Mouse (Mus musculus) stomach, postnatal 0 days (tissue): ENCODE data around the gene Prdm11. TPM values are rescaled to one million over a fixed set of nuclear protein-coding genes. Genes with fewer than 3 reads are reported as not detected.

Source experiments
- ATAC-seq: fragments of 200-750 bp; cut with Nextera tagmentation; 2 replicates; pipeline ENCODE4 v1.8.0; 2017; ENCODE audit not compliant: low FRiP score, low TSS enrichment
- DNase-seq: peaks from one replicate; pipeline ENCODE4 v3.0.0-alpha.2; 2016; ENCODE audit warnings: low spot score
- H3K27ac ChIP-seq: fragments of 300-500 bp; sonication (generic); replicated peaks from 2 replicates; pipeline ENCODE4 v1.5.1; 2014; ENCODE audit warnings: mild to moderate bottlenecking, control low read depth
- H3K27me3 ChIP-seq: fragments of 300-500 bp; sonication (generic); 2 replicates; pipeline ENCODE4 v1.6.1; 2014; ENCODE audit warnings: low read length; ENCODE audit not compliant: control insufficient read depth, insufficient read depth
- H3K36me3 ChIP-seq: fragments of 300-500 bp; sonication (generic); 2 replicates; pipeline ENCODE4 v1.6.1; 2014; ENCODE audit warnings: low read length, mixed read lengths; ENCODE audit not compliant: control insufficient read depth, insufficient read depth
- H3K4me1 ChIP-seq: fragments of 300-500 bp; sonication (generic); replicated peaks from 2 replicates; pipeline ENCODE4 v1.6.1; 2014; ENCODE audit warnings: antibody characterized with exemption; ENCODE audit not compliant: control insufficient read depth, insufficient read depth
- H3K4me2 ChIP-seq: fragments of 300-500 bp; sonication (generic); replicated peaks from 2 replicates; pipeline ENCODE4 v1.6.1; 2014; ENCODE audit warnings: low read depth, mild to moderate bottlenecking, control low read depth, moderate library complexity
- H3K4me3 ChIP-seq: fragments of 300-500 bp; sonication (generic); 2 replicates; pipeline ENCODE4 v1.5.1; 2014; ENCODE audit warnings: low read depth, low read length, control low read depth
- H3K9ac ChIP-seq: fragments of 300-500 bp; sonication (generic); 2 replicates; pipeline ENCODE4 v1.6.1; 2014; ENCODE audit warnings: mild to moderate bottlenecking, low read length, control low read depth, mixed read lengths
- H3K9me3 ChIP-seq: fragments of 300-500 bp; sonication (generic); 2 replicates; pipeline ENCODE4 v1.6.1; 2016; ENCODE audit warnings: low read length; ENCODE audit not compliant: control insufficient read depth
- CTCF ChIP-seq: IDR thresholded peaks from 2 replicates; pipeline ENCODE4 v1.5.1; 2016; ENCODE audit warnings: antibody characterized with exemption, low read depth, mild to moderate bottlenecking, moderate library complexity
- EP300 ChIP-seq: optimal IDR thresholded peaks from 2 replicates; pipeline ENCODE3; 2016; ENCODE audit warnings: antibody characterized with exemption
- whole genome bisulfite sequencing: fragments of 180-500 bp; shearing (Covaris S2); extraction: QIAGEN DNeasy Blood & Tissue Kit; methylation state at CpG from one replicate; pipeline ENCODE4 v1.1.7; 2014; 5-methylcytosine and 5-hydroxymethylcytosine counted together
- polyA plus RNA-seq: library from polyadenylated mRNA; unstranded; fragments of >200 nt; fragmentation: Nextera tagmentation; extraction: Ambion mirVana; gene quantifications from 2 replicates; pipeline ENCODE4 v1.2.1, GENCODE M21; 2015

The Prdm11 gene
- polyA plus RNA-seq, 1 experiment from 2014 or later: 5.8 TPM

DNA sequence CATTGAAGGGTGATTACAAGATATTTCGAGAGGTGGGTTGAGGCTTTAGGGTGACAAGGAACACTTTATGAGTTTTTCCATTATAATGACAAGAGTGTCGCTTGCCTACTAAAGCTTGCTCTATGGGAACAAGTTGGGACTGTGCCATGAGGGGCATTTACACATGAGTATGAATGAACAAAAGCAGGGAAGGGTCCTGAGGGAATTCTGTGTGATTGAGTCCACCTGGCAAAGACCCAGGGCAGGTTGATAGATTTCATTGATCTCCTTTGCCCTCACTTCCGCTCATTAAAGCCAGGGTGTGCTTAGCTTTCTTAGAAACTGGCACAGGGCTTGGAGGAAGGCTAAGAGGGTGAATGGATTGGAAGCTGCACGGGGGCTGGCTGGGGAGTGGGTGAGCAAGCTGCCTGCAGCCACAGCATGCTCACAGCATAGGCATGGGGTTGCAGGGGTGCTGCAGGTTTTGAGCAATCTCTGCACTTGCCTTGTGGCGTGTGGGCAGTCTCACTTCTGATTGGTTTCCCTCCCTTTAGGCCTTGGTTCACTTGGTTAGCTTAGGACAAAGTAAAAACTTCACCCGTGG, 121.2 kb downstream of the Prdm11 start:
- TF ChIP-seq CTCF (no peak), EP300 (no peak)

DNA sequence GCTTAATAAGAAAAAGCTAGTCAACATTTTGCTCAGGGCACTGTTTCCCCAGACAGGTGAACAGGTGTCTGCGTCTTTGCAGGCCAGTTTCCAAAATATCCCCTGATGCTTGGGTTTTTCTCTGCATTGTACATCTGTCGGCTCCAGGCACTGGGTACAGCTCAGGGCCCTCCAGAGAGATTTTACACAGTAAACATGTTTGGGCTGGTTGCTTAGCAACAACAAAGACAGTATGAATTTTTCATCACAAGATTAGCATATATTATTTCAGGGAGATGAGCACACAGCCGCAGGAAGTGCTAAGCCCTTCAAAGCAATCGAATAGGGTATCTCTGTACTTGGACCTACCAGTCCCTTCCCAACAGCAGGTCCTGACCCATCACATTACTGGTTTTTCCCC, 125.3 kb downstream of the Prdm11 start:
- H3K27me3 ChIP-seq: no peaks in the 10 kb centered on the region
- ATAC-seq (no peak), DNase-seq (no peak)
- H3K4me3 ChIP-seq: no peak overlapping the region
- H3K4me1 ChIP-seq: no peaks in the 10 kb centered on the region; the same call in 1 of the 2 replicates
- no peak overlapping the region for H3K4me2 ChIP-seq
- H3K9me3 ChIP-seq: no peaks in the 10 kb centered on the region
- TF ChIP-seq CTCF (no peak), EP300 (no peak)
- WGBS: 67% methylated on average over 4 of the region's 4 CpGs
- H3K9ac ChIP-seq: no peak overlapping the region
- no peaks in the 10 kb centered on the region for H3K36me3 ChIP-seq
- H3K27ac ChIP-seq: no peak overlapping the region

More for the DNA sequence above, 121.2 kb downstream of the Prdm11 start:
- no peak overlapping the region for H3K4me3 ChIP-seq
- no peak for DNase-seq
- H3K27ac ChIP-seq: no peak overlapping the region
- no peaks in the 10 kb centered on the region for H3K4me1 ChIP-seq
- ATAC-seq: no peak
- H3K9ac ChIP-seq: no peak overlapping the region
- no peak overlapping the region for H3K4me2 ChIP-seq
- 65% methylated on average over 6 of the region's 6 CpGs for WGBS
- no peaks in the 10 kb centered on the region for H3K36me3 ChIP-seq
- H3K27me3 ChIP-seq: no peaks in the 10 kb centered on the region
- no peaks in the 10 kb centered on the region for H3K9me3 ChIP-seq

DNA sequence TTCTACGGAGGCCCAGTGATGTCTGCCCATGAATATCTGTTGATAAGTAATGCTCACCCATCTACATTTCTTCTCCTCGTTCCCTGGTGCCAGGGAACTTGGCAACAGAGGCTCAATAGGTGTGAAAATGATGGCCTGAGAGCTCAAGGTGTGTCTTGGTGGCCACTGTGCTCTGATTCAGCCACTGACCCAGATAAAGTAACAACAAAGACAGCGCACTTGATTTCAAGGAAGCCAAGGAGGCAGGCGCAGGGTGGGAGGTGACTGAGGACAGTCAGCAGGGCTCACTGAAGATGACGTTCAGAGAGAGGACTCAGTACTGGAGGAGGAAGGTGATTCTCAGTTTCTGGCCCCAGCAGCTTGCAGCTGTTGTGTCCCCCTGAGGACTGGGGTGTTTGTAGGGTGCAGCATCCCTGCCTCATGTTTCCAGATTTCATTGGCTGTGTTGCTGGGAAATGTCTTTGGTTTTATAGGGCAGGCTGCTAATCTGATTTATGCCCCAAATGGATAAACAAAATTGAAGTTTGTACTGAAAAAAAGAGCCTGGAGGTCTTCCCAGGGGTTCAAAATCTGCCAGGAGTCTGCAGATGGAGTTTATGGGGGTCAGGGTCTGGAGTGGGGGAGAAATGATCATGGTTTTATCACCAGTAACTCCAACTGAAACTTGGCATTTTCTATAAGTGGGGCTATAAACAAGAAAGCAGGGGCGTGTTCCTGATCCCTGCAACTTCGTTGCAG, 128.4 kb downstream of the Prdm11 start:
- Histone ChIP-seq H3K4me2 (0 out of 2 replicates have a peak overlapping the region, but pooled peaks have one; percentile 1), H3K9ac (no peak overlapping the region), H3K4me1 (no peaks in the 10 kb centered on the region; the same call in 1 of the 2 replicates), H3K36me3 (no peaks in the 10 kb centered on the region), H3K27ac (0 out of 2 replicates have a peak overlapping the region, but pooled peaks have one; percentile 18), H3K9me3 (no peaks in the 10 kb centered on the region), H3K4me3 (no peak overlapping the region), H3K27me3 (no peaks in the 10 kb centered on the region)
- ATAC-seq (no peak), DNase-seq (no peak)
- no peak for TF ChIP-seq EP300
- TF ChIP-seq CTCF: no peak
- WGBS: 41% methylated on average over 7 of the region's 7 CpGs

DNA sequence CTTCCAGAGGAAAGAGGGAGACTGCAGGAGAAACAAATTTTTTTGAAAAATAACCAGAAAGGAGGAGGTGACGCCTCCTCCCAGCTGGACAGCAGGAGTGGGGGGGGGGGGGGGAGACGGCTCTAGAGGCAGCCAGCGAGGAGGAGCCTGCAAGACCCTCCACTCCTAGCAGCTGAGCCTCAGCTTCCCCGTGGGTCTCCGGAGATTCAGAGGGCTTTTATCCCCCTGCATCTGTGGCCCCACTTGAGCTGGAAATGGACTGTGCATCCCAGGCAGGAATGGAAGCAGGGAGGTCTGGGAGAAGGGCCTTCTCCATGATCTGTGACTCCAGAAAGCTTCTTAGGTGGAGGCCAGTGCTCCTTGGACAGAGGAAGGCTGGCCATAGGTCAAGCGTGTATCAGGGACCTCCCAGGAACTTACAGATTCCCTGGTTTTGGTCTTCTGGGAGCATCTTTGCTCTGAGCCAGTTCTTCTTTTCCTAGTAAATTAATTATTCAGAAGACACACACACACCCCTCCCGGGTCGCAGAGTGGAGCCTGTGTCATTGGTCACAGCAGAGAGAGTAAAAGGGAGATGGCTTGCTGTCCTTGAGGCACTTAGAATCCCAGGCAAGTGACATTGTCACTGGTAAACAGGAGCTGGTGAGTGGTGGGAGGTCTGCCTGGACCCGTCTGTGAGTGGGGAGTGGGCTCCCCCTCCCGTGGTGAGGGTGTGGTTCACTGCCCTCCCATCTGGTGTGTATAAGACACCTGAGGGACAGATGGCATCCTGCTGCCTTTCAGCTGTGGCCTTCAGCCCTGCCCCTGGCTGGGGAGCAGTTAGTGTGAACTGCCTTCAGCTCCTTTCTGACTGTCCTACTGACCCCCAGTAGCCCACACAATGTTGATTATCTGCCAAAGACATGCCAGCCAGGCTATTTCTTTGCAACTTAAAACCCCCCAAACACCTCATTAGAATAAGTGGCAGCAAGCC, 130.0 kb downstream of the Prdm11 start:
- TF ChIP-seq EP300 (no peak), CTCF (no peak)
- ATAC-seq (no peak), DNase-seq (no peak)
- 24% methylated on average over 9 of the region's 10 CpGs for WGBS
- H3K4me1 ChIP-seq: no peaks in the 10 kb centered on the region; the same call in 1 of the 2 replicates
- peak overlapping the region; percentile 62 for H3K4me2 ChIP-seq
- H3K27me3 ChIP-seq: no peaks in the 10 kb centered on the region
- no peak overlapping the region; the same call in 1 of the 2 replicates for H3K27ac ChIP-seq
- no peaks in the 10 kb centered on the region for H3K36me3 ChIP-seq
- H3K9me3 ChIP-seq: no peaks in the 10 kb centered on the region
- peak overlapping the region; percentile 8; the same call in 1 of the 2 replicates for H3K9ac ChIP-seq
- peak overlapping the region; percentile 41 for H3K4me3 ChIP-seq

Other genes starting within 250 kb of the Prdm11 start
- gene Syt13, start 131.1 kb downstream of the Prdm11 start, polyA plus RNA-seq: 4.1 and 5.0 TPM in 2 replicates
- gene Trp53i11, start 141.4 kb upstream of the Prdm11 start, polyA plus RNA-seq: 17.3 and 27.8 TPM in 2 replicates